Mouse (Mus musculus) kidney, embryonic 16.5 days (tissue): ENCODE measurements around the gene Nipa2. TPM values are rescaled to one million over a fixed set of nuclear protein-coding genes. Genes with fewer than 3 reads are reported as not detected.

Source experiments
- ATAC-seq: fragments of 200-750 bp; cut with Nextera tagmentation; 2 replicates; pipeline ENCODE4 v1.8.0; 2017; ENCODE audit warnings: moderate TSS enrichment; ENCODE audit not compliant: low FRiP score, low TSS enrichment
- H3K27ac ChIP-seq: fragments of 300-500 bp; sonication (generic); 2 replicates; pipeline ENCODE4 v1.5.1; 2014; ENCODE audit warnings: low read length
- H3K27me3 ChIP-seq: fragments of 300-500 bp; sonication (generic); 2 replicates; pipeline ENCODE4 v1.6.1; 2014; ENCODE audit warnings: low read length, control low read depth, mixed read lengths; ENCODE audit not compliant: insufficient read depth
- H3K36me3 ChIP-seq: fragments of 300-500 bp; sonication (generic); 2 replicates; pipeline ENCODE4 v1.6.1; 2014; ENCODE audit warnings: low read length, control low read depth, mixed read lengths; ENCODE audit not compliant: insufficient read depth
- H3K4me1 ChIP-seq: fragments of 300-500 bp; sonication (generic); 2 replicates; pipeline ENCODE4 v1.6.1; 2014; ENCODE audit warnings: low read length, control low read depth, mixed read lengths; ENCODE audit not compliant: insufficient read depth
- H3K4me2 ChIP-seq: fragments of 300-500 bp; sonication (generic); replicated peaks from 2 replicates; pipeline ENCODE4 v1.6.1; 2014; ENCODE audit warnings: low read depth, low read length
- H3K4me3 ChIP-seq: fragments of 300-500 bp; sonication (generic); 2 replicates; pipeline ENCODE4 v1.5.1; 2014; ENCODE audit warnings: mild to moderate bottlenecking, low read length
- H3K9ac ChIP-seq: fragments of 300-500 bp; sonication (generic); replicated peaks from 2 replicates; pipeline ENCODE4 v1.6.1; 2014; ENCODE audit warnings: low read length
- H3K9me3 ChIP-seq: fragments of 300-500 bp; sonication (generic); 2 replicates; pipeline ENCODE4 v1.6.1; 2016; ENCODE audit warnings: low read length, control low read depth
- WGBS: fragments of 180-500 bp; shearing (Covaris S2); extraction: QIAGEN DNeasy Blood & Tissue Kit; methylation state at CpG from one replicate; pipeline ENCODE4 v1.1.7; 2014; 5-methylcytosine and 5-hydroxymethylcytosine counted together
- polyA plus RNA-seq: library from polyadenylated mRNA; unstranded; fragments of >200 nt; fragmentation: Nextera tagmentation; extraction: Ambion mirVana; gene quantifications from 2 replicates; pipeline ENCODE4 v1.2.1, GENCODE M21; 2015

The Nipa2 gene
- polyA plus RNA-seq, 1 experiment from 2014 or later: 40.6 TPM

- Histone ChIP-seq H3K27me3 (no peaks in the 10 kb centered on the region), H3K36me3 (peaks cover 60% of the 10 kb centered on the region), H3K9me3 (no peaks in the 10 kb centered on the region), H3K9ac (no peak overlapping the region), H3K4me2 (no peak overlapping the region), H3K27ac (no peak overlapping the region), H3K4me3 (no peak overlapping the region), H3K4me1 (no peaks in the 10 kb centered on the region)
- WGBS: 95% methylated on average over 1 of the region's 1 CpGs
- no peak for ATAC-seq
Measured at GRCm38 (mm10) chr7:55909519-55909918, 52.8 kb downstream of the Nipa2 start.

- no peak overlapping the region for H3K4me2 ChIP-seq
- H3K4me3 ChIP-seq: no peak overlapping the region
- ATAC-seq: no peak
- H3K4me1 ChIP-seq: no peaks in the 10 kb centered on the region
- H3K27me3 ChIP-seq: no peaks in the 10 kb centered on the region
- H3K9me3 ChIP-seq: no peaks in the 10 kb centered on the region
- WGBS: 79% methylated on average over 2 of the region's 2 CpGs
- no peak overlapping the region for H3K9ac ChIP-seq
- H3K36me3 ChIP-seq: peaks cover 63% of the 10 kb centered on the region
- H3K27ac ChIP-seq: no peak overlapping the region
Measured at GRCm38 (mm10) chr7:55905449-55905848, 56.8 kb downstream of the Nipa2 start.

- Histone ChIP-seq H3K27me3 (no peaks in the 10 kb centered on the region), H3K4me3 (no peak overlapping the region), H3K4me2 (no peak overlapping the region), H3K27ac (no peak overlapping the region), H3K9me3 (no peaks in the 10 kb centered on the region), H3K36me3 (peaks cover 68% of the 10 kb centered on the region), H3K9ac (no peak overlapping the region), H3K4me1 (no peaks in the 10 kb centered on the region)
- ATAC-seq: no peak
- WGBS: 82% methylated on average over 4 of the region's 5 CpGs
Measured at GRCm38 (mm10) chr7:55903766-55904165, 58.5 kb downstream of the Nipa2 start.

- H3K4me1 ChIP-seq: no peaks in the 10 kb centered on the region
- no peaks in the 10 kb centered on the region for H3K9me3 ChIP-seq
- no peaks in the 10 kb centered on the region for H3K27me3 ChIP-seq
- peaks cover 52% of the 10 kb centered on the region for H3K36me3 ChIP-seq
- H3K4me3 ChIP-seq: no peak overlapping the region
- H3K9ac ChIP-seq: no peak overlapping the region
- no peak overlapping the region for H3K4me2 ChIP-seq
- no peak overlapping the region for H3K27ac ChIP-seq
- 0 out of 2 replicates have a peak, but pooled peaks have one; percentile 23 for ATAC-seq
- 86% methylated on average over 11 of the region's 11 CpGs for WGBS
Measured at GRCm38 (mm10) chr7:55891797-55892196, 70.5 kb downstream of the Nipa2 start.

- no peak for ATAC-seq
- Histone ChIP-seq H3K4me1 (no peaks in the 10 kb centered on the region), H3K4me2 (no peak overlapping the region), H3K9ac (no peak overlapping the region), H3K27ac (no peak overlapping the region), H3K9me3 (no peaks in the 10 kb centered on the region), H3K27me3 (no peaks in the 10 kb centered on the region), H3K36me3 (peaks cover 45% of the 10 kb centered on the region), H3K4me3 (no peak overlapping the region)
Measured at GRCm38 (mm10) chr7:55890731-55891130, 71.5 kb downstream of the Nipa2 start.

GRCm38 (mm10) chr7:55889996-55890395, 72.3 kb downstream of the Nipa2 start:
- no peaks in the 10 kb centered on the region for H3K4me1 ChIP-seq
- H3K27ac ChIP-seq: no peak overlapping the region
- WGBS: 95% methylated on average over 4 of the region's 4 CpGs

GRCm38 (mm10) chr7:55888603-55889002, 73.7 kb downstream of the Nipa2 start:
- Histone ChIP-seq H3K9me3 (no peaks in the 10 kb centered on the region), H3K4me3 (no peak overlapping the region), H3K36me3 (peaks cover 42% of the 10 kb centered on the region), H3K9ac (no peak overlapping the region), H3K27me3 (no peaks in the 10 kb centered on the region), H3K27ac (no peak overlapping the region), H3K4me1 (no peaks in the 10 kb centered on the region), H3K4me2 (no peak overlapping the region)
- ATAC-seq: no peak
- 93% methylated on average over 4 of the region's 4 CpGs for WGBS

More at GRCm38 (mm10) chr7:55889996-55890395, 72.3 kb downstream of the Nipa2 start:
- no peak for ATAC-seq
- peaks cover 45% of the 10 kb centered on the region for H3K36me3 ChIP-seq
- no peaks in the 10 kb centered on the region for H3K9me3 ChIP-seq
- H3K9ac ChIP-seq: no peak overlapping the region
- no peak overlapping the region for H3K4me2 ChIP-seq
- H3K27me3 ChIP-seq: no peaks in the 10 kb centered on the region
- H3K4me3 ChIP-seq: no peak overlapping the region

Other genes starting within 250 kb of the Nipa2 start
- gene Siglech, start 194.3 kb downstream of the Nipa2 start, polyA plus RNA-seq: 0.40 TPM in 1 of 2 replicates, not detected in the other
- gene Tubgcp5, start 168.3 kb downstream of the Nipa2 start, polyA plus RNA-seq: 27.6 and 36.4 TPM in 2 replicates
- gene Cyfip1, start 120.7 kb downstream of the Nipa2 start, polyA plus RNA-seq: 113 and 114 TPM in 2 replicates
- gene Nipa1, start 57.5 kb upstream of the Nipa2 start, polyA plus RNA-seq: 4.4 and 5.9 TPM in 2 replicates
- gene Herc2, start 87.7 kb upstream of the Nipa2 start, polyA plus RNA-seq: 19.2 and 26.9 TPM in 2 replicates